Mouse (Mus musculus) stomach, embryonic 14.5 days (tissue): ENCODE data around the gene Cdk6. TPM values are rescaled to one million over a fixed set of nuclear protein-coding genes. Genes with fewer than 3 reads are reported as not detected.
A peak's percentile ranks its signal among the peaks of the same experiment; 100 is the strongest.
"Not testable (repeated sequence)": the region's sequence is repeated elsewhere in the genome, so short reads cannot be mapped to it uniquely, and the experiment has no call there.

ENCODE experiments used
- ATAC-seq: fragments of 200-750 bp; cut with Nextera tagmentation; 2 replicates; pipeline ENCODE4 v1.8.0; 2017; ENCODE audit warnings: low read depth, moderate TSS enrichment; ENCODE audit not compliant: insufficient number of reproducible peaks, insufficient read depth, low FRiP score
- H3K27ac ChIP-seq: fragments of 300-500 bp; sonication (generic); 2 replicates; pipeline ENCODE4 v1.5.1; 2014; ENCODE audit warnings: mild to moderate bottlenecking, low read length, moderate library complexity, mixed read lengths
- H3K27me3 ChIP-seq: fragments of 300-500 bp; sonication (generic); 2 replicates; pipeline ENCODE4 v1.6.1; 2014; ENCODE audit warnings: low read length, control low read depth, mixed read lengths; ENCODE audit not compliant: control insufficient read depth, insufficient read depth
- H3K36me3 ChIP-seq: fragments of 300-500 bp; sonication (generic); 2 replicates; pipeline ENCODE4 v1.6.1; 2014; ENCODE audit warnings: mild to moderate bottlenecking, control low read depth, low read length, moderate library complexity, mixed read lengths; ENCODE audit not compliant: control insufficient read depth, insufficient read depth
- H3K4me1 ChIP-seq: fragments of 300-500 bp; sonication (generic); 2 replicates; pipeline ENCODE4 v1.6.1; 2014; ENCODE audit warnings: low read length, control low read depth, mixed read lengths; ENCODE audit not compliant: control insufficient read depth, insufficient read depth
- H3K4me2 ChIP-seq: fragments of 300-500 bp; sonication (generic); replicated peaks from 2 replicates; pipeline ENCODE4 v1.6.1; 2014; ENCODE audit warnings: low read depth, low read length, control low read depth
- H3K4me3 ChIP-seq: fragments of 300-500 bp; sonication (generic); 2 replicates; pipeline ENCODE4 v1.5.1; 2014; ENCODE audit warnings: low read depth, low read length, control low read depth
- H3K9ac ChIP-seq: fragments of 300-500 bp; sonication (generic); replicated peaks from 2 replicates; pipeline ENCODE4 v1.6.1; 2014; ENCODE audit warnings: low read depth, mild to moderate bottlenecking, control low read depth, low read length, moderate library complexity, mixed read lengths
- H3K9me3 ChIP-seq: fragments of 300-500 bp; sonication (generic); 2 replicates; pipeline ENCODE4 v1.6.1; 2016; ENCODE audit warnings: low read depth, low read length, control low read depth; ENCODE audit not compliant: control insufficient read depth
- WGBS: fragments of 180-500 bp; shearing (Covaris S2); extraction: QIAGEN DNeasy Blood & Tissue Kit; methylation state at CpG from one replicate; pipeline ENCODE4 v1.1.7; 2014; 5-methylcytosine and 5-hydroxymethylcytosine counted together
- polyA plus RNA-seq: library from polyadenylated mRNA; unstranded; fragments of >200 nt; fragmentation: Nextera tagmentation; extraction: Ambion mirVana; gene quantifications from 2 replicates; pipeline ENCODE4 v1.2.1, GENCODE M21; 2014

Cdk6 gene
- polyA plus RNA-seq, 1 experiment from 2014 or later = 36.8 TPM

DNA sequence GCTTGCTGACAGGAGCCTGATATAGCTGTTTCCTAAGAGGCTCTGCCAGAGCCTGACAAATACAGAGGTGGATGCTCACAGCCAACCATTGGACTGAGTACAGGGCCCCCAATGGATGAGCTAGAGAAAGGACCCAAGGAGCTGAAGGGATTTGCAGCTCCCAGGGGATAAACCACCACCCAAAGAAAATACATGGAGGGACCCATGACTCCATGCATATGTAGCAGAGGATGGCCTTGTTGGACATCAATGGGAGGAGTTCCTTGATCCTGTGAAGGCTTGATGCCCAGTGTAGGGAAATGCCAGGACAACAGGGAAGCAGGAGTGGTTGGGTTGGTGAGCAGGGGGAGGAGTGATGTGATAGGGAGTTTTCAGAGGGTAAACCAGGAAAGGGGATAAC, 190.8 kb downstream of the Cdk6 start:
- H3K4me2 ChIP-seq, H3K27me3 ChIP-seq, H3K36me3 ChIP-seq, H3K9me3 ChIP-seq, H3K4me3 ChIP-seq, H3K27ac ChIP-seq, ATAC-seq, H3K9ac ChIP-seq, H3K4me1 ChIP-seq: not testable (repeated sequence)

DNA sequence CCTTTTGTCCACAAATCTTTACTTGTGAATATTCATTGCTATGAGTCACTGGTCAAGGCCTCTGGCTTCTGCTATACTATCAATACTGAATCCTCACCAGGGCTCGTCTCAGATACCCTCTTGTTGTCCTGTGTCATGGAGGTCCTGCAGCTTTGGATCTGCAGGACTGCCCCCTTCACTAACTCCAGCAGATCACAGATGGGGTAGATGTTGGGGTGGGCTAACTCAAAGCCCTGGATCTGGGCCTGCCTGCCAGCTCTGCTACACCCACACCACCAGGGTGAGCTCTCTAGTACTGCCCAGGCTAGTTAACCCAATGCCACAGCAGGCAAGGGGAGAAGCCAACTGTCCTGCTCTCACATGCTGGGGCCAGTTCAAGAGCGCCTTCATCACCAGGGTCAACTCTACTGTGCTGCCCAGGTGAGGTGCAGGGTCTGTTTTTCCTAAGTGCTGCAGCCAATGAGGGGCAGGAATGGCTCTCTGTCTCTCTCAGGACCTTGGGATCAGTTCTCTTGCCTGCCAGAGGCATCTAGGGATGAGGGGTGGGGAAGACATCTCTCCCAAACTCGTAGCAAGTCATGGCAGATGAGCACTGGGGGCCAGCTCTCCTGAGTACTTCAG, 195.4 kb downstream of the Cdk6 start:
- 71% methylated on average over 3 of the region's 3 CpGs for WGBS
- no peak overlapping the region for H3K27ac ChIP-seq
- H3K4me1 ChIP-seq = no peaks in the 10 kb centered on the region
- no peak overlapping the region for H3K4me3 ChIP-seq
- H3K36me3 ChIP-seq = no peaks in the 10 kb centered on the region
- H3K9me3 ChIP-seq = no peaks in the 10 kb centered on the region
- ATAC-seq = no peak
- no peak overlapping the region for H3K4me2 ChIP-seq
- H3K9ac ChIP-seq = no peak overlapping the region
- no peaks in the 10 kb centered on the region for H3K27me3 ChIP-seq

DNA sequence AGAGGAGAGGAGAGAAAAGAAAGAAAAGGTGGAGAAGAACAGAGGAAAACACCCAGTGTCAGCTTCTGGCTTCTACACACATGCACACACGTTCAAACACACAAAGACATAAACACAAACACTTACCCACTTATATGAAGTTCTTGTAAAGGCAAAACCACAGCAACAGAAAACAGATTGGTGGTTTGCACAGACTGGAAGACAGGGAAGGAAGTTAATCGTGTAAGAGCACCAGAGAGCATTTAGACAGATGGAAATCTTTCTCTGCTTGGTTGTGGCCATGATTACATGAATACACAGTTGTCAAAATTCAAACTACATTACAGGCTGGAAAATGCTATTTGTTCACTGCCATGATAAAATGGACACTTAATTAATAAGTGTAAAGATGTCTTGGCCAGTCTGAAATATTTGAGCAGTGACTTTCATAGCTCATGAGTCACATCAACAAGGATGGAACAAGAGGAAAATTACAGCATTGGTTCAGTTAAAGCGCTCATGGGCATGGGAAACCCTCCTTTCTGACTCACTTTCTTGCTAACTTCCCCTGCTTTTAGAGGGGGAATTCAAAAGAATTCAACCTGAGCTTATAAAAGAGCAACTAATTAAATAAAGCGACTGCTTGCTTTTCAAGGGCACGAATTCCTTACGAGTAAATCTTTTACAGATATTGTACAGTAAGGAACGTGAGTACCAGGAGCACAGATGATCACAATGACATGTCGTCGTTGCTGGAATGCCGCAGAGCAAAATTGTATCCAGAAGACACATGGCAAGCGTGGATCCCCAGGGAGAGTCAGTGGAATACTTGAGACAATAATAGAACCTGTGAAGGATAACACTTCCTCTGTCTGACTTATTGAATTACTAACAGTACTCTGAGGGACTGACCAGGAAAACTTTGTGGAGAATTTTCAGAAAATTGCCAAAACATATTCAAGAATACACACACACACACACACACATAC, 197.5 kb downstream of the Cdk6 start:
- Histone ChIP-seq H3K4me1 (no peaks in the 10 kb centered on the region), H3K36me3 (no peaks in the 10 kb centered on the region), H3K9me3 (no peaks in the 10 kb centered on the region), H3K4me2 (no peak overlapping the region), H3K9ac (no peak overlapping the region), H3K4me3 (no peak overlapping the region), H3K27me3 (no peaks in the 10 kb centered on the region), H3K27ac (no peak overlapping the region)
- no peak for ATAC-seq
- WGBS = 55% methylated on average over 11 of the region's 11 CpGs

DNA sequence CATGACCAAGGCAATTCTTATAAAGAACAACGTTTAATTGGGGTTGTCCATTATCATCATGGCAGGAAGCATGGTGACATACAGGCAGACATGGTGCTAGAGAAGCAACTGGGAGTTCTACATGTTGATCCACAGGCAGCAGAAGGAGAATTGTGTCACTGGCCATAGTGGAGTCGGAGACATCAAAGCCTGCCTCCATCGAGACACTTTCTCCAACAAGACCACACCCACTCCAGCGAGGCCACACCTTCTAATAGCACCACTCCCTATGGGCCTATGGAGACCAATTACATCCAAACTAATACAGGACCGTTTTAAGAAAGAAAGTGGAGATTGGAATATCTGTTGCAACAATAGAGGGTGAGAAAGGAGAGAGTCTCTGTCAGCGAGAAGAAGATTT, 200.6 kb downstream of the Cdk6 start:
- H3K36me3 ChIP-seq = no peaks in the 10 kb centered on the region
- H3K9ac ChIP-seq = no peak overlapping the region
- H3K9me3 ChIP-seq = no peaks in the 10 kb centered on the region
- H3K4me3 ChIP-seq = no peak overlapping the region
- no peak for ATAC-seq
- H3K4me2 ChIP-seq = no peak overlapping the region
- no peak overlapping the region for H3K27ac ChIP-seq
- 77% methylated on average over 6 of the region's 6 CpGs for WGBS
- no peaks in the 10 kb centered on the region for H3K27me3 ChIP-seq
- H3K4me1 ChIP-seq = peaks cover 8% of the 10 kb centered on the region

DNA sequence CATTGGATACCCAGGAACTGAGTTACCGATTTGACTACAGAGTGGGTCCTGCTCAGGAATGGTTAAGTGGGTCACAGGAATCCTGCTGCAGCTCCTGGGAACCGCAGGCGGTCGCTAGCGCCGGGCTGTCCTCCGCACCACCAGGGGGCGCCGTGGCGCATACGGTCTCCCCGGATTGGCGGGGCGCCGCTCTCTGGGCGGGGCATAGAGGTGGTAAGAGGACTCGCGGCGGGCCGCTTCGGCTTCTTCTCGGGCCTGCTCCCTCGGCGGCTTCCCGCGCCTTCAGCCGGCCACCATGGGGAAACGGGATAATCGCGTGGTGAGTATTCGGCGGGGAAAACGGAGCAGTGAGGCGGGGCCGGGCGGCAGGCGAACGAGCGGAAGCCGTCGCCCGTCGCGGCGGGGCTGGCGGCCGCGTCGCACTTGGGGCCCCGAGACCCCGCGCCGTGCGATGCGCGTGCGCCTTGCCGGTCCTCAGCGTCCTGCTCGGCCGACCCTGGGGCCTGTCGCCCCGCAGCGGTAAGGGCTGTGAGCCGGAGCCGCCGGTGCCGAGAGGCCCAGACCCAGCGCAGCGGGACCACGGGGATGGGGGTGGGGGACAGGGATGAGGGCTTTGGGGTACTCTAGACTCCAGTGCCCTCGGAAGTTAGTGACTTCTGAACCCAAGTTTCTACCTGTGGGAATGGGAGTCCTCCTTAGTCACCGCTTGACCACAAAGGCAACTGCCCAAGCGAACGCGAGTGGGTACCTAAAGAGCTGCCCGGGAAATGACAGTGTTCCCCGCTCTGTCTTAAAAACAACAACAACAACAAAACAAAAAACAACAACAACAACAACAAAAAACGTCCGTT, 202.6 kb downstream of the Cdk6 start, which contains the start of gene Fam133b:
Gene Fam133b, plus strand, starts transcription at position 205 of the 851 bp plus-strand sequence.
- peak within 1 kb of the TSS; percentile 66 for H3K4me3 ChIP-seq
- peak within 1 kb of the TSS; percentile 72 for H3K4me2 ChIP-seq
- H3K27ac ChIP-seq = peak within 1 kb of the TSS; percentile 92
- peaks cover 8% of the 10 kb centered on the region for H3K4me1 ChIP-seq
- H3K9me3 ChIP-seq = no peaks in the 10 kb centered on the region
- peak within 1 kb of the TSS; percentile 83 for H3K9ac ChIP-seq
- no peaks in the 10 kb centered on the region for H3K27me3 ChIP-seq
- ATAC-seq = peak; percentile 94
- no peaks in the 10 kb centered on the region for H3K36me3 ChIP-seq
- under 1% methylated on average over 67 of the region's 80 CpGs for WGBS

DNA sequence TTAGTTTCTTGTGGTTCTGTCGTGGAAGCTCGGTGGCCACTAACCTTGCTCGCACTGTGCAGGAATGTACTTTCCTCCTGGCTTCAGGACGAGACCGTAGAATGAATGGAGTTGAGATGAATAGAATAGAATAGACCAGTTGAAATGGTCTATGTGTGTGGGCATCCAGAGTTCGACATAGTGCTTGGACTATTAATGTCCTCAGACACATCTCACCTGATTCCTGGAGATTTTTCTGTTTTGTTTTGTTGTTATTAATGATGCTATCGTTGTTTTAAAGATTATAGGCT, 203.1 kb downstream of the Cdk6 start:
- H3K27me3 ChIP-seq = no peaks in the 10 kb centered on the region
- H3K4me2 ChIP-seq = peak overlapping the region; percentile 72
- WGBS = 11% methylated on average over 7 of the region's 7 CpGs
- no peaks in the 10 kb centered on the region for H3K9me3 ChIP-seq
- H3K4me3 ChIP-seq = peak overlapping the region; percentile 66
- peak overlapping the region; percentile 83 for H3K9ac ChIP-seq
- no peaks in the 10 kb centered on the region for H3K36me3 ChIP-seq
- H3K27ac ChIP-seq = no peak overlapping the region; the same call in 1 of the 2 replicates
- no peak for ATAC-seq
- H3K4me1 ChIP-seq = peaks cover 8% of the 10 kb centered on the region

DNA sequence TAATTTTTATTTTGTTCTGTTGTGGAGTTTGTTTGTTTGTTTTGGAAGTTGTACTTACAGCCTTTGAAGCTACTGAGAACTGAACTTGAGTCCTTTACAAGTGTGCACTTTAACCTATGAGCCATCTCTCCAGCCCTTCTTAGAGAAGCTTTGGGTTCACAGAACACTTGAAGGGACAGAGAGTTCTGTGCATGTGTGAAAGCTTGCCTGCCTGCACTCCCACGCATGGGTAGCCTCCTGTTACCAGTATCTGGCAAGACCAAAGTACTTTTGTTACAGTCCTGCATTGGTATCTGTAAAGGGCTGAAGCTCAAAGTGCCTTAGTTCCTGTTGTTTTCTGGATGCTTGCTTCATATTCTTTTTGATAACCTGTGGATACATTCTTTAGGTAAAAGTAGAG, 204.9 kb downstream of the Cdk6 start:
- Histone ChIP-seq H3K9me3 (no peaks in the 10 kb centered on the region), H3K4me1 (peaks cover 8% of the 10 kb centered on the region), H3K27ac (no peak overlapping the region), H3K4me2 (no peak overlapping the region), H3K4me3 (no peak overlapping the region), H3K9ac (no peak overlapping the region), H3K36me3 (no peaks in the 10 kb centered on the region), H3K27me3 (no peaks in the 10 kb centered on the region)
- WGBS = 79% methylated on average over 1 of the region's 1 CpGs
- no peak for ATAC-seq

DNA sequence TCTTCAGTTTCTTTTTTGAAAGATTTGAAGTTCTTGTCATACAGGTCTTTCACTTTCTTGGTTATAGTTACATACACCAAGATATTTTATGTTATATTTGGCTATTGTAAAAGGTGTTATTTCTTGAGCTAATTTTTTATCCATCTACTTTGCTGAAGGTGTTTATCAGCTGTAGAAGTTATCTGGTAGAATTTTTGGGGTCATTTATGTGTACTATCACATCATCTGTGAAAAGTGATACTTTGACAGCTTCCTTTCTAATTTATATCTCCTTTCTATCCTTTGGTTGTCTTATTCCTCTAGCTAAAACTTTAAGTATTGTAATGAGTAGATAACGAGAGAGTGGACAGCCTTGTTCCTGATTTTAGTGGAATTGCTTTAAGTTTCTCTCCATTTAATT, 210.2 kb downstream of the Cdk6 start:
- Histone ChIP-seq H3K4me1 (no peaks in the 10 kb centered on the region), H3K27ac (no peak overlapping the region), H3K9ac (no peak overlapping the region), H3K4me2 (no peak overlapping the region), H3K36me3 (peaks cover 20% of the 10 kb centered on the region), H3K9me3 (no peaks in the 10 kb centered on the region), H3K27me3 (no peaks in the 10 kb centered on the region), H3K4me3 (no peak overlapping the region)
- 90% methylated on average over 1 of the region's 1 CpGs for WGBS
- no peak for ATAC-seq
